Mouse (Mus musculus): ENCODE data around the gene Casz1.

GRCm38 (mm10) chr4:148915849-148916248, 111.6 kb downstream of the Casz1 start:
- TF ChIP-seq CTCF (conservative IDR thresholded peaks at IDR 0.05; ENCODE audit: low read length) (no peak), POU5F1 (IDR thresholded peaks at IDR 0.05; ENCODE audit: borderline replicate concordance, low read length) (no peak)

All from E14TG2a.4 (cell line).